Mouse (Mus musculus) liver, embryonic 12.5 days (tissue): ENCODE data around the gene Gm12355. TPM values are rescaled to one million over a fixed set of nuclear protein-coding genes. Genes with fewer than 3 reads are reported as not detected.
"Not testable (repeated sequence)": the region's sequence is repeated elsewhere in the genome, so short reads cannot be mapped to it uniquely, and the experiment has no call there.

Source experiments
- ATAC-seq: fragments of 200-750 bp; cut with Nextera tagmentation; 2 replicates; pipeline ENCODE4 v1.8.0; 2017; ENCODE audit warnings: moderate number of reproducible peaks, mild to moderate bottlenecking, moderate library complexity
- H3K27ac ChIP-seq: fragments of 300-500 bp; sonication (generic); 2 replicates; pipeline ENCODE4 v1.5.1; 2016; ENCODE audit warnings: mild to moderate bottlenecking
- H3K27me3 ChIP-seq: fragments of 300-500 bp; sonication (generic); replicated peaks from 2 replicates; pipeline ENCODE4 v1.6.1; 2016; ENCODE audit warnings: mild to moderate bottlenecking, moderate library complexity
- H3K36me3 ChIP-seq: fragments of 300-500 bp; sonication (generic); 2 replicates; pipeline ENCODE4 v1.6.1; 2016; ENCODE audit warnings: mild to moderate bottlenecking, moderate library complexity
- H3K4me1 ChIP-seq: fragments of 300-500 bp; sonication (generic); 2 replicates; pipeline ENCODE4 v1.6.1; 2016
- H3K4me2 ChIP-seq: fragments of 300-500 bp; sonication (generic); 2 replicates; pipeline ENCODE4 v1.6.1; 2016; ENCODE audit warnings: mild to moderate bottlenecking, moderate library complexity
- H3K4me3 ChIP-seq: fragments of 300-500 bp; sonication (generic); 2 replicates; pipeline ENCODE4 v1.5.1; 2016; ENCODE audit warnings: mild to moderate bottlenecking, moderate library complexity
- H3K9ac ChIP-seq: fragments of 300-500 bp; sonication (generic); 2 replicates; pipeline ENCODE4 v1.6.1; 2016; ENCODE audit warnings: mild to moderate bottlenecking, moderate library complexity
- H3K9me3 ChIP-seq: fragments of 300-500 bp; sonication (generic); replicated peaks from 2 replicates; pipeline ENCODE4 v1.6.1; 2016; ENCODE audit warnings: mild to moderate bottlenecking, moderate library complexity
- WGBS: fragments of 180-500 bp; shearing (Covaris S2); methylation state at CpG from one replicate; pipeline ENCODE4 v1.1.7; 2016; ENCODE audit not compliant: insufficient replicate concordance; 5-methylcytosine and 5-hydroxymethylcytosine counted together
- polyA plus RNA-seq: library from polyadenylated mRNA; unstranded; fragments of >200 nt; fragmentation: Nextera tagmentation; extraction: Ambion mirVana; gene quantifications from 2 replicates; pipeline ENCODE4 v1.2.1, GENCODE M21; 2016

Gm12355 gene
- polyA plus RNA-seq, 1 experiment from 2014 or later, result 0.87 TPM

- WGBS, result 33% methylated on average over 5 of the region's 5 CpGs
- Histone ChIP-seq H3K4me1 (no peaks in the 10 kb centered on the region), H3K27me3 (peaks cover 24% of the 10 kb centered on the region; the same call in 1 of the 2 replicates)
These were observed 14.6 kb upstream of the Gm12355 start for GRCm38 (mm10) chr11:98640091-98640490.

GRCm38 (mm10) chr11:98637501-98637900 lies 12.0 kb upstream of the Gm12355 start:
- no peak overlapping the region for H3K4me2 ChIP-seq
- H3K4me1 ChIP-seq, result no peaks in the 10 kb centered on the region
- no peak overlapping the region for H3K4me3 ChIP-seq
- H3K27me3 ChIP-seq, result peaks cover 26% of the 10 kb centered on the region; the same call in 1 of the 2 replicates
- H3K9ac ChIP-seq, result no peak overlapping the region
- 42% methylated on average over 1 of the region's 1 CpGs for WGBS
- H3K27ac ChIP-seq, result no peak overlapping the region
- no peak for ATAC-seq
- H3K36me3 ChIP-seq, result no peaks in the 10 kb centered on the region
- no peaks in the 10 kb centered on the region for H3K9me3 ChIP-seq

More at GRCm38 (mm10) chr11:98640091-98640490, 14.6 kb upstream of the Gm12355 start:
- H3K9ac ChIP-seq, result no peak overlapping the region
- no peak overlapping the region for H3K4me2 ChIP-seq
- no peak overlapping the region for H3K4me3 ChIP-seq
- no peak overlapping the region for H3K27ac ChIP-seq
- no peaks in the 10 kb centered on the region for H3K9me3 ChIP-seq
- no peaks in the 10 kb centered on the region for H3K36me3 ChIP-seq
- ATAC-seq, result no peak

- not testable (repeated sequence) for H3K9me3 ChIP-seq, H3K4me1 ChIP-seq, H3K4me2 ChIP-seq, H3K36me3 ChIP-seq, H3K9ac ChIP-seq, H3K4me3 ChIP-seq, H3K27ac ChIP-seq
- WGBS, result 21% methylated on average over 10 of the region's 10 CpGs
- 0 out of 2 replicates have a peak, but pooled peaks have one; percentile 35 for ATAC-seq
- peaks cover 15% of the 10 kb centered on the region; the same call in 1 of the 2 replicates for H3K27me3 ChIP-seq
These were observed 10.0 kb upstream of the Gm12355 start for GRCm38 (mm10) chr11:98635312-98635970.

- Histone ChIP-seq H3K4me2 (no peak overlapping the region), H3K9me3 (no peaks in the 10 kb centered on the region), H3K4me3 (no peak overlapping the region), H3K36me3 (no peaks in the 10 kb centered on the region), H3K4me1 (no peaks in the 10 kb centered on the region), H3K9ac (no peak overlapping the region), H3K27me3 (peaks cover 17% of the 10 kb centered on the region; the same call in 1 of the 2 replicates), H3K27ac (no peak overlapping the region)
- WGBS, result 70% methylated on average over 5 of the region's 5 CpGs
- no peak for ATAC-seq
These were observed 5.2 kb upstream of the Gm12355 start for GRCm38 (mm10) chr11:98630646-98631045.

GRCm38 (mm10) chr11:98628706-98629105 lies 3.2 kb upstream of the Gm12355 start:
- ATAC-seq, result no peak
- Histone ChIP-seq H3K27me3 (peaks cover 17% of the 10 kb centered on the region; the same call in 1 of the 2 replicates), H3K9me3 (no peaks in the 10 kb centered on the region), H3K4me2 (no peak overlapping the region), H3K36me3 (no peaks in the 10 kb centered on the region), H3K4me3 (no peak overlapping the region), H3K27ac (no peak overlapping the region), H3K4me1 (no peaks in the 10 kb centered on the region), H3K9ac (no peak overlapping the region)
- 82% methylated on average over 3 of the region's 3 CpGs for WGBS

GRCm38 (mm10) chr11:98624381-98624780 lies 1.1 kb downstream of the Gm12355 start:
- not testable (repeated sequence) for ATAC-seq, H3K27ac ChIP-seq, H3K9me3 ChIP-seq, H3K4me2 ChIP-seq, H3K27me3 ChIP-seq, H3K4me3 ChIP-seq, H3K4me1 ChIP-seq, H3K9ac ChIP-seq, H3K36me3 ChIP-seq
- 67% methylated on average over 2 of the region's 2 CpGs for WGBS

GRCm38 (mm10) chr11:98623981-98624380 lies 1.5 kb downstream of the Gm12355 start:
- H3K27ac ChIP-seq, H3K36me3 ChIP-seq, H3K9me3 ChIP-seq, H3K4me1 ChIP-seq, H3K4me2 ChIP-seq, H3K27me3 ChIP-seq, H3K4me3 ChIP-seq, ATAC-seq, H3K9ac ChIP-seq: not testable (repeated sequence)
- WGBS, result 73% methylated on average over 6 of the region's 6 CpGs

- Histone ChIP-seq H3K4me3 (no peak overlapping the region), H3K27ac (no peak overlapping the region), H3K36me3 (no peaks in the 10 kb centered on the region), H3K27me3 (no peaks in the 10 kb centered on the region), H3K9me3 (peaks cover 10% of the 10 kb centered on the region; the same call in 1 of the 2 replicates), H3K9ac (no peak overlapping the region), H3K4me2 (no peak overlapping the region), H3K4me1 (no peaks in the 10 kb centered on the region)
- ATAC-seq, result no peak
- 79% methylated on average over 13 of the region's 13 CpGs for WGBS
These were observed 4.7 kb downstream of the Gm12355 start for GRCm38 (mm10) chr11:98620791-98621190.

- WGBS, result 7% methylated on average over 3 of the region's 3 CpGs
- no peak overlapping the region for H3K4me2 ChIP-seq
- H3K27me3 ChIP-seq, result peaks cover 60% of the 10 kb centered on the region
- ATAC-seq, result no peak
- no peaks in the 10 kb centered on the region for H3K36me3 ChIP-seq
- no peak overlapping the region for H3K27ac ChIP-seq
- H3K9ac ChIP-seq, result no peak overlapping the region
- no peaks in the 10 kb centered on the region for H3K9me3 ChIP-seq
- H3K4me3 ChIP-seq, result no peak overlapping the region
- peaks cover 8% of the 10 kb centered on the region for H3K4me1 ChIP-seq
These were observed 18.7 kb downstream of the Gm12355 start for GRCm38 (mm10) chr11:98606763-98607162.

- not testable (repeated sequence) for ATAC-seq
- 53% methylated on average over 6 of the region's 6 CpGs for WGBS
- peaks cover 74% of the 10 kb centered on the region for H3K27me3 ChIP-seq
These were observed 20.6 kb downstream of the Gm12355 start for GRCm38 (mm10) chr11:98604911-98605310.

GRCm38 (mm10) chr11:98603953-98604352 lies 21.5 kb downstream of the Gm12355 start:
- Histone ChIP-seq H3K9ac (no peak overlapping the region), H3K27ac (no peak overlapping the region), H3K4me2 (no peak overlapping the region), H3K4me3 (no peak overlapping the region), H3K9me3 (no peaks in the 10 kb centered on the region), H3K27me3 (peaks cover 74% of the 10 kb centered on the region), H3K36me3 (no peaks in the 10 kb centered on the region), H3K4me1 (peaks cover 10% of the 10 kb centered on the region)
- no peak for ATAC-seq
- 65% methylated on average over 2 of the region's 2 CpGs for WGBS

More at GRCm38 (mm10) chr11:98604911-98605310, 20.6 kb downstream of the Gm12355 start:
- H3K9me3 ChIP-seq, H3K9ac ChIP-seq, H3K4me2 ChIP-seq, H3K36me3 ChIP-seq, H3K4me3 ChIP-seq, H3K4me1 ChIP-seq, H3K27ac ChIP-seq: not testable (repeated sequence)

GRCm38 (mm10) chr11:98602090-98602690 lies 23.3 kb downstream of the Gm12355 start:
- H3K4me1 ChIP-seq, result peaks cover 10% of the 10 kb centered on the region

More at GRCm38 (mm10) chr11:98602090-98602690, 23.3 kb downstream of the Gm12355 start:
- no peaks in the 10 kb centered on the region for H3K9me3 ChIP-seq
- no peaks in the 10 kb centered on the region for H3K36me3 ChIP-seq
- H3K9ac ChIP-seq, result no peak overlapping the region; the same call in 1 of the 2 replicates
- peak overlapping the region; percentile 31 for H3K4me3 ChIP-seq
- peaks cover 75% of the 10 kb centered on the region for H3K27me3 ChIP-seq
- no peak overlapping the region for H3K27ac ChIP-seq
- WGBS, result under 1% methylated on average over 20 of the region's 20 CpGs
- H3K4me2 ChIP-seq, result peak overlapping the region; percentile 65
- ATAC-seq, result peak; percentile 63
